Mouse (Mus musculus): ENCODE results near the gene Fam189a2.

GRCm38 (mm10) chr19:23987291-23987690 is 43.5 kb downstream of the Fam189a2 start:
- no peak for TF ChIP-seq CHD1 (IDR thresholded peaks at IDR 0.05; ENCODE audit: low read depth, low read length)
- TF ChIP-seq E2F4 (IDR thresholded peaks at IDR 0.05; ENCODE audit: borderline replicate concordance, low read depth, low read length) = no peak
- no peak for TF ChIP-seq CTCF (IDR thresholded peaks at IDR 0.05 in 2 of 3, conservative IDR thresholded peaks at IDR 0.05 in 1 of 3; ENCODE audit: control insufficient read depth in 1 of 3, insufficient read depth in 1 of 3, low read depth in 2 of 3, low read length in 3 of 3, poor library complexity in 1 of 3, severe bottlenecking in 1 of 3)
- TF ChIP-seq SMC3 (IDR thresholded peaks at IDR 0.05; ENCODE audit: low read depth, low read length) = no peak
- TF ChIP-seq TCF12 (IDR thresholded peaks at IDR 0.05; ENCODE audit: low read depth, low read length) = no peak
- no peak for TF ChIP-seq EP300 (IDR thresholded peaks at IDR 0.05; ENCODE audit: low read depth in 1 of 2, low read length in 2 of 2)
- no peak for TF ChIP-seq ETS1 (IDR thresholded peaks at IDR 0.05; ENCODE audit: low read depth, low read length)
- TF ChIP-seq GATA1 (IDR thresholded peaks at IDR 0.05; ENCODE audit: low read depth, low read length) = no peak
- no peak for TF ChIP-seq HCFC1 (IDR thresholded peaks at IDR 0.05; ENCODE audit: low read depth, low read length)
- no peak for TF ChIP-seq BHLHE40 (IDR thresholded peaks at IDR 0.05; ENCODE audit: borderline replicate concordance, low read depth, low read length)
- no peak for TF ChIP-seq TBP (IDR thresholded peaks at IDR 0.05; ENCODE audit: low read depth, low read length)
- TF ChIP-seq POLR2A (IDR thresholded peaks at IDR 0.05; ENCODE audit: control insufficient read depth in 1 of 2, insufficient read depth in 1 of 2, low read depth in 1 of 2, low read length in 2 of 2, poor library complexity in 1 of 2) = no peak
- TF ChIP-seq USF2 (IDR thresholded peaks at IDR 0.05; ENCODE audit: borderline replicate concordance in 1 of 2, insufficient read depth in 1 of 2, low read depth in 1 of 2, low read length in 2 of 2) = no peak

Measured in MEL (cell line).